Mouse (Mus musculus) bone marrow macrophage, adult 2 months (primary cell): ENCODE data around the gene Nop2.

Source experiments
- CTCF ChIP-seq: IDR thresholded peaks from 2 replicates; pipeline ENCODE4 v1.5.1; 2012; ENCODE audit warnings: low read depth, mild to moderate bottlenecking, low read length, moderate library complexity
- POLR2A ChIP-seq: IDR thresholded peaks from 2 replicates; pipeline ENCODE4 v1.6.1; 2012; ENCODE audit warnings: mild to moderate bottlenecking, low read depth, low read length, borderline replicate concordance

DNA sequence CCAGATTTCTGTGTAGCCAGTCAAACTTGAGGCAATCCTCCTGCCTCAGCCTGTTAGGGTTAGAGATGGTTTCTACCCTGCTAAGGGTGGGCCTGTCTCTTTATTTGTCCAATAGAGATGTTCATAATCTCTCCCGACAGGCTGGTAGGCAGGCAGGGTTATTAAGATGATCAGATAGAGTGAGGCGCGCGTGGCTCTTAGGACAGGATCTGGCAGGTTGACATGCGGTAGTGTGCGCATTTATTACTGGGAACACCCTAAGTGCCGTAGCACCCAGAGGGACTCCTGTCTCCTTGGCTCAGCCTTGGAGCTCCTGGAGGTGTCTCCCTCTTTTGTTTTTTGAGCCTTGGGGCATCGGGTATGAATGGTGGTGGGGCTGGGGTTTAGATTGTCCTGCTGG, 23.6 kb downstream of the Nop2 start:
- no peak for TF ChIP-seq CTCF
- TF ChIP-seq POLR2A, result no peak
